Mouse (Mus musculus): ENCODE results near the gene Srprb. TPM values are rescaled to one million over a fixed set of nuclear protein-coding genes. Genes with fewer than 3 reads are reported as not detected.

Srprb gene
- 21.2 and 28.4 TPM in 2 replicates for polyA plus RNA-seq (2012; rRNA removed)

DNA sequence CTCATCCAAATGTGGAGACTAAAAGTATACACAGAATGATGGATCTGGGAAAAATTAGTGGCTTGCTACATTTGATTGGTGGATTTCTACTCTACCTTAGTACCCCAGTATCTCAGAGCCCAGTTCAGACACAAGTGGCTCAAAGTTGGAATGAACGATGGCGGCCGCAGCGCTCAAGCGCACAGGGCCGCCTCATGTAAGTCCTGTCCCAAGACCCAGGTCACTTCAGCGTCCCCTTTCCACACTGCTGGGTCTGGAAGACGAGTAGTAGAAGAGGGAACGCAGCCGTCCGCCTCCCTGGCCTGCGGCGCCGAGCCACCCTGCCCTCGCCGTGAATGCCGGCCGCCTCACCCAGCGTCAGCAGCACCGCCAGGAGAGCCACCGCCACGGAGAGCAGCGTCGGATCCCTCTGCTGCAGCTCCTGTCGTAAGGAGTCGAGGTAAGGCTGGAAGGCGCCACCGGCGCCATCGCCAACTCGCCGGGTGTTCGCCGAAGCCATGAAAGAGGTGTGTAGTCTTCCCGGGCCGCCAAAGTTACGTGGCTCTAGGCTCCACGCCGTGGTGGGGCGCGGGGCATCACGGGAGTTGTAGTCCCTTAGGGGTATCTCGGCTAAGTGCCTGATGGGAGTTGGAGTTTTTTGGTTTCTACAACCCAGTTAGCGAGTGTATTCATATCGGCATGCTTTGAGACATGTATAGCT is at the start of gene Srprb:
Gene Srprb (minus strand): TSS at position 577 of the 700 bp plus-strand sequence.
- under 1% methylated on average over 45 of the region's 45 CpGs for WGBS
- DNase-seq (ENCODE audit: low read depth in 1 of 2, low spot score in 2 of 2) = peak; percentile 75 to 96
- Histone ChIP-seq H3K36me3 (ENCODE audit: control insufficient read depth, insufficient read depth, low read length) (peaks cover 9% of the 10 kb centered on the region), H3K27ac (ENCODE audit: insufficient read depth, low read length) (peak within 1 kb of the TSS; percentile 68), H3K4me3 (ENCODE audit: extremely low read depth, insufficient read depth, insufficient read length) (peak within 1 kb of the TSS; percentile 99), H3K4me1 (ENCODE audit: control insufficient read depth, insufficient read depth, insufficient read length) (no peaks in the 10 kb centered on the region), H3K27me3 (ENCODE audit: control insufficient read depth, insufficient read depth, low read length) (no peaks in the 10 kb centered on the region)
- no peak for TF ChIP-seq CTCF (IDR thresholded peaks at IDR 0.05; ENCODE audit: extremely low read depth, insufficient read depth, insufficient read length, insufficient replicate concordance)
- TF ChIP-seq POLR2A (IDR thresholded peaks at IDR 0.05; ENCODE audit: low read depth, low read length) = no peak

DNA sequence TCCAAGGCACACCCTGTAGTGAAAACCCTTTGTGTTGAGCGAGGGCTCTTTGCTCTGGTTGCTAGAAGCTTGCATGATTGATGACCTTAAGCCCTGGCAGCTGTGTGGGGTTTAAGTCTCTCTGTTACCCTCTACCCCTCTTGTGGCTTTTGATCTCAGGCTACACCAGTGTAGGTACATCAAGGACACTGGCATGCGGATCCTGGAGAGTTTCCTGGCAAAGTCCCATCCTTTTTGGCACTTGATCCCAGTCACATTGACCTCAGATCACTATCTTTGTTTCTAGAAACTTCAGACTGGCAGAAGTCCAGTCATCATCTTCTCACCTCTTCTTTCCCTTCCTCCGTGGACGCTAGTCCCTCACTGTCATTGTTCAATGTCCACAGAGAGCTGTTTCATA is 46.7 kb upstream of the Srprb start:
- Histone ChIP-seq H3K27me3 (ENCODE audit: control insufficient read depth, insufficient read depth, low read length) (no peaks in the 10 kb centered on the region), H3K36me3 (ENCODE audit: control insufficient read depth, insufficient read depth, low read length) (no peaks in the 10 kb centered on the region), H3K4me1 (ENCODE audit: control insufficient read depth, insufficient read depth, insufficient read length) (no peaks in the 10 kb centered on the region), H3K4me3 (ENCODE audit: extremely low read depth, insufficient read depth, insufficient read length) (no peak overlapping the region), H3K27ac (ENCODE audit: insufficient read depth, low read length) (no peak overlapping the region)
- no peak for DNase-seq (ENCODE audit: low read depth in 1 of 2, low spot score in 2 of 2)
- WGBS = 63% methylated on average over 4 of the region's 4 CpGs
- TF ChIP-seq CTCF (IDR thresholded peaks at IDR 0.05; ENCODE audit: extremely low read depth, insufficient read depth, insufficient read length, insufficient replicate concordance) = no peak

DNA sequence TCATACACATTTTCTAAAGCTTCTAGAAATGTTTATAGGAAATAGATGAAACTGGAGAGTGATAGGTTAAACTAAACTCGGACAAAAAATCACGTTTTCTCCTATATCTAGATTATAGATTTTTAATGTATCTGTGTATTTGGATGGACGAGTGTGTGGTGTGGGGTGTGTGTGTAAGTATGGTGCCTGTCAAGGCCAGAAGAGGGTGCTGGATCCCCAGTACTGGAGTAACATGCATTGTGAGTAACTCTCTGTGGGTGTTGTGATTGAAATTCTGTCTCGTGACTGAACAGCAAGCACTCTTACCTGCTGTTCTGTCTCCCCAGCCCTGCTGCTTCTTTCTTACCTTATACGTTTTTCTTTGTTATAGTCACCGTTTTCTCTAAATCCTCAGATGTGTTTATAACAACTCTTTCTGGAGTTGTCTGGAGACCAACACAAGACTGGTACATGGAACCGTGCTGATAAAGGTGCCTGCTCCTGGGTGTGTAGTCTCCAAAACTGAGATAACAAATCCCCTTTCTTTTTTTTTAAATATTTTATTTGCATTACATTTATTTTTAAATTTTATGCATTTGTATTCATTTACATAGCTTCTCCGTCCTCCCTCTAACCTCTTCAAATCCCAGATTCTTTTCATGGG is 44.7 kb upstream of the Srprb start:
- H3K4me1 ChIP-seq (ENCODE audit: control insufficient read depth, insufficient read depth, insufficient read length) = no peaks in the 10 kb centered on the region
- no peaks in the 10 kb centered on the region for H3K36me3 ChIP-seq (ENCODE audit: control insufficient read depth, insufficient read depth, low read length)
- no peaks in the 10 kb centered on the region for H3K27me3 ChIP-seq (ENCODE audit: control insufficient read depth, insufficient read depth, low read length)
- no peak overlapping the region for H3K27ac ChIP-seq (ENCODE audit: insufficient read depth, low read length)
- 79% methylated on average over 8 of the region's 8 CpGs for WGBS
- no peak for DNase-seq (ENCODE audit: low read depth in 1 of 2, low spot score in 2 of 2)
- H3K4me3 ChIP-seq (ENCODE audit: extremely low read depth, insufficient read depth, insufficient read length) = no peak overlapping the region
- TF ChIP-seq CTCF (IDR thresholded peaks at IDR 0.05; ENCODE audit: extremely low read depth, insufficient read depth, insufficient read length, insufficient replicate concordance) = no peak
- no peak for TF ChIP-seq POLR2A (IDR thresholded peaks at IDR 0.05; ENCODE audit: low read depth, low read length)

DNA sequence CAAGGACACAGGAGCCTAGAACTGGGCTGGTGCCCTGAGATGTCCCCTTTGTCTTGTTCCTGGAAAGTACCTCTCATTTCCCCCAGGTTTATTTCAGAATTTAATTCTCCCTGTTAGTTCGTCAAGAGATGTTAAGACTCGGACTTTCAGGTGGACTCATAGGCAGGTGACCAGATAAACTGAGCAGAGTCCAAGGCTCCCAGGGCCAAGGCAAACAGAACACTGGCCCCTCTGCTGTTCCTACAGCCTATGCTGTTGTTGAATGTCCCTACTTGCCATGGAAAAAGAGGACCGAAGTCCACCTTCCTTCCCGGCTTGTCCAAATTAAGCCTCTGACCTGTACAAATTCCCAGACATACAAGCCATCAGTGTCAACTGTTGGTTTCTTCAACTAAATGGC is 41.7 kb upstream of the Srprb start:
- 93% methylated on average over 4 of the region's 4 CpGs for WGBS
- no peak overlapping the region for H3K4me3 ChIP-seq (ENCODE audit: extremely low read depth, insufficient read depth, insufficient read length)
- TF ChIP-seq POLR2A (IDR thresholded peaks at IDR 0.05; ENCODE audit: low read depth, low read length) = no peak
- no peak overlapping the region for H3K27ac ChIP-seq (ENCODE audit: insufficient read depth, low read length)
- no peaks in the 10 kb centered on the region for H3K27me3 ChIP-seq (ENCODE audit: control insufficient read depth, insufficient read depth, low read length)
- no peak for DNase-seq (ENCODE audit: low read depth in 1 of 2, low spot score in 2 of 2)
- no peaks in the 10 kb centered on the region for H3K4me1 ChIP-seq (ENCODE audit: control insufficient read depth, insufficient read depth, insufficient read length)
- no peaks in the 10 kb centered on the region for H3K36me3 ChIP-seq (ENCODE audit: control insufficient read depth, insufficient read depth, low read length)

DNA sequence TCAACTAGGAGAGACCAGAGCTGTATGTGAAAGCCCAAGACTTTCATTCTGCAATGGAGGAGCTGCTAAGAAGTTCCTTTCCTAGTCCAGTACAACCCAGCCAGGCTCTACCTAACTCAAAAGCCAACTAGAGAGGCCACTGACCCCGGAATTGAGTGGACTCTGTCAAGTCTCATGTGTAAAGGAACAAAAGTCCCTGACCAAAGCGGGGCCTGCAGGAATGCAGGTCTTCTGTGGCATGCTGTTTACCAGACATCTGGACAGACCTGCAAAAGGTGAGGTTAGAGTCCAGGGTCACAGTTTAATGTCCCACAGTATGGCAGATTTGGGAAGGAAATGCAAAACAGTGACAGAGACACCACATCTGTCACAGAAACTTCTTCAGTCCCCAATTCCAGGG is 39.3 kb upstream of the Srprb start:
- H3K27ac ChIP-seq (ENCODE audit: insufficient read depth, low read length) = no peak overlapping the region
- no peaks in the 10 kb centered on the region for H3K27me3 ChIP-seq (ENCODE audit: control insufficient read depth, insufficient read depth, low read length)
- no peaks in the 10 kb centered on the region for H3K36me3 ChIP-seq (ENCODE audit: control insufficient read depth, insufficient read depth, low read length)
- no peak for TF ChIP-seq POLR2A (IDR thresholded peaks at IDR 0.05; ENCODE audit: low read depth, low read length)
- no peak for TF ChIP-seq CTCF (IDR thresholded peaks at IDR 0.05; ENCODE audit: extremely low read depth, insufficient read depth, insufficient read length, insufficient replicate concordance)
- no peaks in the 10 kb centered on the region for H3K4me1 ChIP-seq (ENCODE audit: control insufficient read depth, insufficient read depth, insufficient read length)
- 85% methylated on average over 2 of the region's 2 CpGs for WGBS
- DNase-seq (ENCODE audit: low read depth in 1 of 2, low spot score in 2 of 2) = no peak
- H3K4me3 ChIP-seq (ENCODE audit: extremely low read depth, insufficient read depth, insufficient read length) = no peak overlapping the region

DNA sequence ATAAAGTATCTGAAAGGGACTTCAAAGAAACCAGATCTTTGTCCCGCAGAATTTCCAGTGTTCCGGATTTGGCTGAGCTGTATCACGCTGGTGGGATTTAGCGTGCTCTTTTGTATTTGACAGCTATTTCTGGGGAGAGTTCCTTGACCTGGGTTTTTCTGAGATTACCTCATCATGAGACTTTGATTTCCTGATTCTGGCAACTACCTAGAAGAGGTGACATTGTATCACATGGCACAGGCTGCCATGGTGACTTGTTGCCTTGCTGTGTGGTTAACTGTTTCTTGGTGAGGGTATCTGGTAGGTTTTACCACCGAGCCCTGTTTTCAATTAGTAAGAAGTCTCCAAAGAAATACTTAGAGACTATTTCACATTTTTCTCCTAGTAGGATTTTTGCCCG is 37.5 kb upstream of the Srprb start:
- Histone ChIP-seq H3K27ac (ENCODE audit: insufficient read depth, low read length) (no peak overlapping the region), H3K4me3 (ENCODE audit: extremely low read depth, insufficient read depth, insufficient read length) (no peak overlapping the region), H3K27me3 (ENCODE audit: control insufficient read depth, insufficient read depth, low read length) (no peaks in the 10 kb centered on the region), H3K4me1 (ENCODE audit: control insufficient read depth, insufficient read depth, insufficient read length) (no peaks in the 10 kb centered on the region), H3K36me3 (ENCODE audit: control insufficient read depth, insufficient read depth, low read length) (no peaks in the 10 kb centered on the region)
- no peak for TF ChIP-seq CTCF (IDR thresholded peaks at IDR 0.05; ENCODE audit: extremely low read depth, insufficient read depth, insufficient read length, insufficient replicate concordance)
- TF ChIP-seq POLR2A (IDR thresholded peaks at IDR 0.05; ENCODE audit: low read depth, low read length) = no peak
- DNase-seq (ENCODE audit: low read depth in 1 of 2, low spot score in 2 of 2) = no peak
- WGBS = 91% methylated on average over 6 of the region's 6 CpGs

DNA sequence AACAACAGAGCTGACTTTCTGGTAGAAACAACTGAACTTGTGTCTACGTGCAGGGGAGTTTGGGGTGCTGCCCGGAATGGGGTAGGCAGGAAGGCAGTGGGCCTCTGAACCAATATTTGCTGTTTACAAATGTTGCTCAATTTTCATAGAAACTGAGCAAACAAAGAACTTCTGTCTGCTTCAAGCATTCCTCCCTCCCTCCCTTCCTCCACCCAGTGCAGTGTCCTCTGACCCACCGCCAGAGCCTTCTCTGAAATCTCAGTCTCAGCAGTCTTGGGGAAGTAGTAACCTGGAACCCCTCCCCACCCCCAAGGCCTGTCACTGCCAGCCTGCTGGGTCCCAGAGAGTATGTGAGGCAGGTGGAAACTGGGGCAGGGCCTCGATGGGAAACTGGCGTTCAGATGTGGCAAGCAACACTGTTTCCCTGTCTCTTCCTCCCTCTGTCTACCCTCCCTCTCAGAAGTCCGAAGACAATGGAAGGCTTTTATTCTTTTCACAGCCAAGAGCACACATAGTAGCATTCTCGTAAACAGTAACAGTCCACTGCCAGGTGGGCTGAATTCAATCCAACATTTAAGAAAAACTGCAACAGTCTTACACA is 32.7 kb upstream of the Srprb start:
- H3K27ac ChIP-seq (ENCODE audit: insufficient read depth, low read length) = no peak overlapping the region
- TF ChIP-seq POLR2A (IDR thresholded peaks at IDR 0.05; ENCODE audit: low read depth, low read length) (no peak), CTCF (IDR thresholded peaks at IDR 0.05; ENCODE audit: extremely low read depth, insufficient read depth, insufficient read length, insufficient replicate concordance) (no peak)

More for the DNA sequence above, 32.7 kb upstream of the Srprb start:
- H3K27me3 ChIP-seq (ENCODE audit: control insufficient read depth, insufficient read depth, low read length) = no peaks in the 10 kb centered on the region
- 63% methylated on average over 7 of the region's 7 CpGs for WGBS
- no peak overlapping the region for H3K4me3 ChIP-seq (ENCODE audit: extremely low read depth, insufficient read depth, insufficient read length)
- peaks cover 2% of the 10 kb centered on the region; the same call in 1 of the 2 replicates for H3K4me1 ChIP-seq (ENCODE audit: control insufficient read depth, insufficient read depth, insufficient read length)
- no peak for DNase-seq (ENCODE audit: low read depth in 1 of 2, low spot score in 2 of 2)
- H3K36me3 ChIP-seq (ENCODE audit: control insufficient read depth, insufficient read depth, low read length) = no peaks in the 10 kb centered on the region

Data from spleen, adult 2 months (tissue).